Mouse (Mus musculus) cerebellum, adult 2 months (tissue): ENCODE data around the gene Capzb.

Experiments
- CTCF ChIP-seq: fragments of 200-500 bp; IDR thresholded peaks from 2 replicates; pipeline ENCODE4 v1.5.1; 2011; ENCODE audit warnings: low read depth, mild to moderate bottlenecking, control low read depth, low read length, moderate library complexity, borderline replicate concordance; ENCODE audit not compliant: insufficient read depth
- POLR2A ChIP-seq: fragments of 200-500 bp; IDR thresholded peaks from 2 replicates; pipeline ENCODE4 v1.6.1; 2011; ENCODE audit warnings: low read length, control low read depth, borderline replicate concordance; ENCODE audit not compliant: insufficient read depth

DNA sequence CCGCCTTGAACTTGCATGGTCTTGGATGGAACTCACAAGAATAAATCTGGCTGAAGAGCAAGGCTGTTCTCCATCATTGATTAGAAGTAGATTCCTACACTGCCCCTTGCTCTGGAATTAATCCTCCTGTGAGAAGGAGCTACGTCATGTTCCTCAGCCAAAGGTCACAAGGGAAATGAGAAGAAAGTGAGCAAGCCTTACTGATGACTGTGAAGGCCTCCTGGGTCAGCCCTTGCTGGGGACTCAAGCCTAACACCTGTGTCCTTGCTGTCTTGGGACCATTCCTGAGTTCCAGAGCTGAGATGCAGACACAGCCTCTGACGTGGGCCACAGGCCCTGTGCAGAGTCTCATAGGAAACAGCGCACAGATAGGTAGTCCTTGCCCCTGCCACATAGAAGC, 33.2 kb downstream of the Capzb start:
- TF ChIP-seq CTCF, result no peak
- TF ChIP-seq POLR2A, result no peak
